Mouse (Mus musculus) neural tube, embryonic 11.5 days (tissue): Measurements from ENCODE around the gene Disp1. TPM values are rescaled to one million over a fixed set of nuclear protein-coding genes. Genes with fewer than 3 reads are reported as not detected.

Source experiments
- ATAC-seq: fragments of 200-750 bp; cut with Nextera tagmentation; 2 replicates; pipeline ENCODE4 v1.8.0; 2017; ENCODE audit warnings: moderate number of reproducible peaks, mild to moderate bottlenecking, moderate TSS enrichment, moderate library complexity; ENCODE audit not compliant: insufficient read depth, low FRiP score, low TSS enrichment
- DNase-seq: peaks from one replicate; pipeline ENCODE4 v3.0.0-alpha.2; 2015; ENCODE audit warnings: low spot score
- H3K27ac ChIP-seq: fragments of 300-500 bp; sonication (generic); 2 replicates; pipeline ENCODE4 v1.5.1; 2014; ENCODE audit warnings: low read depth, mild to moderate bottlenecking, low read length
- H3K27me3 ChIP-seq: fragments of 300-500 bp; sonication (generic); 2 replicates; pipeline ENCODE4 v1.6.1; 2014; ENCODE audit warnings: mild to moderate bottlenecking, low read length, mixed read lengths; ENCODE audit not compliant: control insufficient read depth, insufficient read depth
- H3K36me3 ChIP-seq: fragments of 300-500 bp; sonication (generic); 2 replicates; pipeline ENCODE4 v1.6.1; 2014; ENCODE audit warnings: mild to moderate bottlenecking, low read length, moderate library complexity, mixed read lengths; ENCODE audit not compliant: control insufficient read depth, insufficient read depth
- H3K4me1 ChIP-seq: fragments of 300-500 bp; sonication (generic); 2 replicates; pipeline ENCODE4 v1.6.1; 2014; ENCODE audit warnings: low read length, mixed read lengths; ENCODE audit not compliant: control insufficient read depth, insufficient read depth
- H3K4me2 ChIP-seq: fragments of 300-500 bp; sonication (generic); 2 replicates; pipeline ENCODE4 v1.6.1; 2014; ENCODE audit warnings: low read depth, mild to moderate bottlenecking, moderate library complexity
- H3K4me3 ChIP-seq: fragments of 300-500 bp; sonication (generic); 2 replicates; pipeline ENCODE4 v1.5.1; 2014; ENCODE audit warnings: low read depth, low read length
- H3K9ac ChIP-seq: fragments of 300-500 bp; sonication (generic); 2 replicates; pipeline ENCODE4 v1.6.1; 2014; ENCODE audit warnings: mild to moderate bottlenecking, low read length
- H3K9me3 ChIP-seq: fragments of 300-500 bp; sonication (generic); 2 replicates; pipeline ENCODE4 v1.6.1; 2016; ENCODE audit warnings: low read length; ENCODE audit not compliant: control insufficient read depth
- WGBS: fragments of 180-500 bp; shearing (Covaris S2); extraction: QIAGEN DNeasy Blood & Tissue Kit; methylation state at CpG from one replicate; pipeline ENCODE4 v1.1.7; 2014; 5-methylcytosine and 5-hydroxymethylcytosine counted together
- polyA plus RNA-seq: library from polyadenylated mRNA; unstranded; fragments of >200 nt; fragmentation: Nextera tagmentation; extraction: Ambion mirVana; gene quantifications from 2 replicates; pipeline ENCODE4 v1.2.1, GENCODE M21; 2014

The Disp1 gene
- polyA plus RNA-seq, 1 experiment from 2014 or later: 11.7 TPM

GRCm38 (mm10) chr1:183190456-183190855, 30.9 kb downstream of the Disp1 start:
- Histone ChIP-seq H3K27me3 (no peaks in the 10 kb centered on the region), H3K9me3 (no peaks in the 10 kb centered on the region), H3K4me3 (no peak overlapping the region), H3K9ac (no peak overlapping the region), H3K4me2 (no peak overlapping the region), H3K27ac (no peak overlapping the region), H3K36me3 (no peaks in the 10 kb centered on the region), H3K4me1 (peaks cover 10% of the 10 kb centered on the region)
- no peak for ATAC-seq
- DNase-seq: no peak
- 63% methylated on average over 9 of the region's 9 CpGs for WGBS

GRCm38 (mm10) chr1:183189014-183189662, 32.2 kb downstream of the Disp1 start:
- DNase-seq (peak; percentile 28), ATAC-seq (no peak)
- H3K9me3 ChIP-seq: no peaks in the 10 kb centered on the region
- H3K4me2 ChIP-seq: no peak overlapping the region
- peaks cover 10% of the 10 kb centered on the region for H3K4me1 ChIP-seq
- H3K27me3 ChIP-seq: no peaks in the 10 kb centered on the region
- 49% methylated on average over 10 of the region's 10 CpGs for WGBS
- no peak overlapping the region for H3K4me3 ChIP-seq
- H3K9ac ChIP-seq: no peak overlapping the region
- H3K36me3 ChIP-seq: no peaks in the 10 kb centered on the region
- no peak overlapping the region for H3K27ac ChIP-seq

GRCm38 (mm10) chr1:183188115-183189013, 33.0 kb downstream of the Disp1 start:
- H3K27me3 ChIP-seq: no peaks in the 10 kb centered on the region
- DNase-seq: no peak
- H3K4me1 ChIP-seq: peaks cover 10% of the 10 kb centered on the region
- H3K9me3 ChIP-seq: no peaks in the 10 kb centered on the region
- H3K4me3 ChIP-seq: no peak overlapping the region
- 77% methylated on average over 20 of the region's 20 CpGs for WGBS
- H3K4me2 ChIP-seq: no peak overlapping the region
- no peak overlapping the region for H3K27ac ChIP-seq
- no peak for ATAC-seq
- no peak overlapping the region for H3K9ac ChIP-seq
- no peaks in the 10 kb centered on the region for H3K36me3 ChIP-seq

- H3K27ac ChIP-seq: no peak overlapping the region
- ATAC-seq: no peak
- H3K4me3 ChIP-seq: no peak overlapping the region
- H3K4me2 ChIP-seq: no peak overlapping the region
- no peaks in the 10 kb centered on the region for H3K9me3 ChIP-seq
- H3K9ac ChIP-seq: no peak overlapping the region
- no peaks in the 10 kb centered on the region for H3K27me3 ChIP-seq
- no peak for DNase-seq
- H3K4me1 ChIP-seq: peaks cover 12% of the 10 kb centered on the region
- no peaks in the 10 kb centered on the region for H3K36me3 ChIP-seq
- WGBS: 72% methylated on average over 6 of the region's 6 CpGs
These were observed 35.8 kb downstream of the Disp1 start for GRCm38 (mm10) chr1:183185560-183185959.

GRCm38 (mm10) chr1:183184681-183185080, 36.6 kb downstream of the Disp1 start:
- H3K9me3 ChIP-seq: no peaks in the 10 kb centered on the region
- peaks cover 7% of the 10 kb centered on the region for H3K4me1 ChIP-seq
- no peak overlapping the region for H3K4me2 ChIP-seq
- H3K4me3 ChIP-seq: no peak overlapping the region
- H3K27me3 ChIP-seq: no peaks in the 10 kb centered on the region
- no peak for ATAC-seq
- WGBS: 77% methylated on average over 5 of the region's 5 CpGs
- DNase-seq: no peak
- H3K9ac ChIP-seq: no peak overlapping the region
- H3K27ac ChIP-seq: no peak overlapping the region
- H3K36me3 ChIP-seq: no peaks in the 10 kb centered on the region

GRCm38 (mm10) chr1:183183565-183183964, 37.8 kb downstream of the Disp1 start:
- Histone ChIP-seq H3K4me1 (peaks cover 4% of the 10 kb centered on the region), H3K4me3 (no peak overlapping the region), H3K4me2 (no peak overlapping the region), H3K27ac (no peak overlapping the region), H3K27me3 (no peaks in the 10 kb centered on the region), H3K9ac (no peak overlapping the region), H3K36me3 (no peaks in the 10 kb centered on the region), H3K9me3 (no peaks in the 10 kb centered on the region)
- DNase-seq: no peak
- WGBS: 90% methylated on average over 5 of the region's 5 CpGs
- no peak for ATAC-seq

- WGBS: 59% methylated on average over 12 of the region's 12 CpGs
- Histone ChIP-seq H3K36me3 (no peaks in the 10 kb centered on the region), H3K27ac (no peak overlapping the region), H3K4me1 (peaks cover 4% of the 10 kb centered on the region), H3K9me3 (no peaks in the 10 kb centered on the region), H3K9ac (no peak overlapping the region), H3K4me3 (no peak overlapping the region), H3K4me2 (no peak overlapping the region), H3K27me3 (no peaks in the 10 kb centered on the region)
- ATAC-seq (no peak), DNase-seq (no peak)
These were observed 38.5 kb downstream of the Disp1 start for GRCm38 (mm10) chr1:183182641-183183414.

GRCm38 (mm10) chr1:183181030-183181395, 40.3 kb downstream of the Disp1 start:
- no peak overlapping the region for H3K9ac ChIP-seq
- WGBS: 31% methylated on average over 2 of the region's 2 CpGs
- no peaks in the 10 kb centered on the region for H3K9me3 ChIP-seq
- no peaks in the 10 kb centered on the region for H3K27me3 ChIP-seq
- ATAC-seq (no peak), DNase-seq (no peak)
- no peak overlapping the region for H3K4me3 ChIP-seq
- no peaks in the 10 kb centered on the region for H3K36me3 ChIP-seq
- no peak overlapping the region for H3K4me2 ChIP-seq
- H3K27ac ChIP-seq: no peak overlapping the region
- H3K4me1 ChIP-seq: peaks cover 4% of the 10 kb centered on the region
